Mouse (Mus musculus) ZHBTc4 (cell line): ENCODE measurements around the gene Zc2hc1c.
A peak's percentile ranks its signal among the peaks of the same experiment; 100 is the strongest.

Source experiments
- DNase-seq: peaks from one replicate; pipeline ENCODE4 v3.0.0-alpha.2; 2011; ENCODE audit warnings: low read depth, low spot score

Zc2hc1c gene

DNA sequence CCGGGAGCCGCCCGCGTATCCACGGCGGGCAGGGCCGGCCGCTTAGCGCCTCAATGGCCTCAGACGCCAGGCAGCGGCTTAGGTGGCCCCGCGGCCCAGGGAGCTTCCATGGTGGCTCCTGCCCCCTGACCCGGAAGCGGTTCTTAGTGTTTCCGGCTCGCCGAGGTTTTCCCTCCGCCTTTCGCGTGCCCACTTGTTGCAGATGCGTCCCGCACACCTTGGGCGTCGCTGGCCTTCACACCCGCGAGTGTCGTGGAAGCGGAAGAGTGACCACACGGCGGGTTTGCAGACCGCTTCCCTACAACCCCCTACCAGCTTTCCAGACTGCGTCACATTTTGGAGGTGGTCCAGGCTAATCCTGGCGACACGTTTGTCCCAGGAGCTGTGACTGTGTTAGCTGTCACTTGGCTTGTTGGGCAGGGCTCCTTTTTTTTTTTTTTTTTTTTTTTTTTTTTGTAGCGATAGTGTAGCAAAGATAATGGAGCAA, 50.9 kb downstream of the Zc2hc1c start, which contains the start of gene Nek9:
TSS of gene Nek9 (minus strand) at position 120 of the 487 bp plus-strand sequence.
- DNase-seq: peak; percentile 96

DNA sequence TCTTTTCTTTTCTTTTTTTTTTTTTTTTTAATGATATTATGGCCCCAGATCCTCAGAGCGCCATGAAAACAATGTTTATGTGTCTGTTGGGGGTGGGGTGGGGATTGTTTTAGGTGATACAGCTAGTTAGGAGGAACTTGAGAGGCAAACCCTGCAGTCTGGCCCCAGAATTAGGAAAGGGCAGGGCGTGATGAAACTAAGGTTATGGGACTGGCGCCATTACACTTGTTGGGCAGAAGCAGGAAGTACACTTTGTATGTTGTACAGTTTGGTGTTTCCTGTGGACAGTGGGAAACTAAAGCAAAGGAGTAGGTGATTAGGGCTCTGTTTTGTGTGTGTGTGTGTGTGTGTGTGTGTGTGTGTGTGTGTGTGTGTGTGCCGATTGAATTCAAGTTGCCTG, 51.6 kb downstream of the Zc2hc1c start:
- peak; percentile 30 for DNase-seq

DNA sequence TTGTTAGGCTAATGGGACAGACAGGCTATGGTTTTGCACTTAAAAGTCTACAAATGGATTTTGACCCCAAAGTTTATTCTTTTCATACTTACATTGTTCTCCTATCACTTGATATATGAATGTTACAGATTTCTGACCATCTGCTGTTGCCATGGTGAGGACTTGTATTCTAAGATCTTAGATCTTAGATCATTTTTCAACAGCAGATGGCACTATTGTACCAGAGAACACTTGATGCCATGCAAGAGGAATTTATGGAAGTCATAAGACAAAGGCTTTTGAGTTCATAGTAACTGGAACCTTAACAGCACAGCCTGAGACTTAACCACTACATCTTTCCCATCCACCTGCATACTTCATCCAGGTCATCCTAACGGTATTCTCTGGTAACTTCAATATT, 52.7 kb downstream of the Zc2hc1c start:
- peak; percentile 70 for DNase-seq

DNA sequence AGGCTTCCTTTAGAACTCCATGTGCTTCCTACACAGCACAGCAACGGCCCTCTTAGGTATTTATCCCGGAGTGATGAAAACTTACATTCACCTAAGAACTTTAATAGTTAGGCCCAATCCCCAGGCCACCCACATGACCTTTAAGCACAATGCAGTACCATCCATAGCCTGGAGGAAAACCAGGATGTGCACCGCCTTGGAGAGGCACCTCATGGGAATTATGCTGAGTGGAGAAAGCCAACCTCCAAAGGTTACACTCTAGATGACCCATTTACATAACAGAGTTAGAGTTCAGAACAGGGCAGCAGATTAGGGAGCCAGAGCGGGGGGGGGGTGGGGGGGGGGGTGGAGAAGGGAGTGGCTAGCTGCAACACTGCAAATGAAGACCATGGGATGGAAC, 53.9 kb downstream of the Zc2hc1c start:
- peak; percentile 83 for DNase-seq

DNA sequence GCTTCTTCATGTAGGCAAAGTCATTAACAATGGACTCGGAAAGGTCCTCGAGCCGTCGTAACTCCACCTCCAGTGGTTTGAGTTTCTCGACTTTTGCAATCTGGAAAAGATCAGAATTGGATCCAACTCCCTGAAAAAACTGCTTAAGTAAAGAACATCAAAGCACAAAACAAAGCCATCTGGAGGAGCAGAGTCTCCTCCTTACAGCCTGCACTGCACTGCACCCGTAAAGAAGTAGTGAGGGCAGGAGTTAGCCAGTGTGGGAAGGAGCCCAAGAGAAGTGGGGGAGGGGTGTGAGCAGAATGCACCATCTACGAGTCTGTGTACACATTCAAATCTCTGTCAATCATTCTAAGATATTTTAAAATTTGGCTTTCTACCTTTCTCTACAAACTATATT, 55.9 kb downstream of the Zc2hc1c start:
- DNase-seq: no peak

DNA sequence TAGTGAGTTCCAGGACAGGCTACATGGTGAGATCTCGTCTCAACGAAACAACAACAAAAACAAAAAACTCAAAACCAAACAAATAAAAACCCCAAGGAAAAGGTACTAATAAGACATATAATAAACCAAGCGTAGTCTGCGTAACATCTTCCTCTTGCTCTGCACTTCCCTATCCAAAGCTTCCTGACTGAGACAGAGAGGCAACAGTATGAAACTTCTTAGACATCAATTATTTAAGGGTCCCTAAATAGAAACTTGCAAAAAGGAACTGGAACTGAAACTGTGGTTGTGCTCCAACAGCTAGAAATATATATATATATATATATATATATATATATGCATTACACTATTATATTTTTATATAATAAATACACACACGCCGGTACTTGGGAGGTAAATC, 57.2 kb downstream of the Zc2hc1c start:
- no peak for DNase-seq

DNA sequence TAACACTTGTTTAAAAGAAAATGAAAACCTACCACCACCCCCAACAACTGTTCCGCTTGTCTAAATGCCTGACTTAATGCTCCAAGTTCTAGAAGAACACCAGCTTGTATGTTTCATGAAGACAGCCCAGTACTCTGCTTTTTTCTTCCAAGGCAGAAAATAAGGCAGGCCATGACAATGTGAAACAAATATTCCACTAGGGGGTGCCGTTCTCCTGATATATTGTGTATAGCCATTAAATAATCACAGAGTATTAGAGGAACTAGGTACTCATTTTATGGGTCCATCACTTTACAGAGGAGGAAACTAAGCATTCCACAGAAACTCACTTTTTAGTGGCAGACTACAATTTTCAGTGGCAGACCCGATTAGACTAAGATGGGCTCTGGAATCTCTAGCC, 58.0 kb downstream of the Zc2hc1c start:
- DNase-seq: peak; percentile 60

DNA sequence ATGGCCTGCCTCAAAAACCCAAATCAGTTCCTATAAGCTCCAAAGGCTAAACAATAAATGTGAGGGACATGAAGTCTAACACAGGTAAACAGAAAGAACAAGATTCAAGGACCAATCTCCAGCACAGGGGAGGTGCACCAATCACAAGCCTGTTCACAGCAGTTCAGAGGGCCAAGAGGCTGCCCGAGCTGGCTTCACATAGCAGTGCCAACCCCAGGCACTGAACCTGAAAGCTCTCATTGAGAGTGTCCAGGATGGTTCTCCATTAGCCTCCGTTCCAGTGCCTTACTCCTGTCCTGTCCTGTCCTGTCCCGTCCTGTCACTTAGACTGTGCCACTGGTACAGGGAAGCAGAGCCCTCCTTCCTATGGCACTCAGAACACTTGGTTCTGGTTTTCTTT, 58.8 kb downstream of the Zc2hc1c start:
- DNase-seq: no peak

DNA sequence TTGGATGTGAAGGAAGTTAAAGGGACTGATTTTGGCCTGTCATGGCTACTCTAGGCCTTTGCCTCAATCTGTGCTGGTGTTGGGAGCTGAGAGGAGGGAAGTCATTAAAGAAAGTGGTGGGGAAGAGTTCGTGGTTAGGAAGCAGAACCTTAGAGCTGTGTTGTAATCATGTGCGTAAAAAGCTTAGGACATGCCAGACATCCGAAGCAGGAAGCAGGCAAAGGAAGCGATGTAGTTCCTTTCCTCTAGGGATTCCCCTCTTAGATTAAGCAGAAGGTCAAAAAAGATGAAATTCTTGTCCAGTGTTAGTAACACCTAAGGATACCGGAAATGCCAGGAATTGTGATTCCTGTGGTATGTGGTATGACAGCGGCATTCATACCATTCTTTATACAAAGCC, 59.9 kb downstream of the Zc2hc1c start:
- DNase-seq: no peak
